Mouse (Mus musculus): ENCODE data around the gene Ddx49.

Gene Ddx49

GRCm38 (mm10) chr8:70330741-70331364, 28.6 kb upstream of the Ddx49 start:
- ChIA-PET CTCF (interaction anchor here (0.5 to 3.8 kb wide), 41 partner anchors 8 to 487 kb away, joined by 3 to 29 read pairs (median 4); partner anchors contain the start of genes Upf1 (in 2 of the 4), Cers1 (in 1 of the 4), Homer3 (in 1 of the 4) and Rex1bd (in 1 of the 4)), POLR2A (interaction anchor here (0.6 to 3.9 kb wide), 46 partner anchors 8 to 489 kb away, joined by 3 to 26 read pairs (median 4); partner anchors contain the start of genes Upf1 (in 3 of the 4), Slc25a42 (in 2 of the 4), Cers1 (in 1 of the 4) and Cope (in 1 of the 4))

- ChIA-PET POLR2A (interaction anchor here (0.5 to 3.9 kb wide), 44 partner anchors 8 to 368 kb away, joined by 3 to 26 read pairs (median 4); partner anchors contain the start of genes Upf1 (in 3 of the 4), Cope (in 2 of the 4), Ddx49 (in 2 of the 4) and Slc25a42 (in 2 of the 4)), CTCF (interaction anchor here (0.5 to 3.8 kb wide), 29 partner anchors 8 to 488 kb away, joined by 3 to 29 read pairs (median 4); partner anchors contain the start of genes Upf1 (in 2 of the 4) and Homer3 (in 1 of the 4))
Measured at GRCm38 (mm10) chr8:70329835-70330740, 27.8 kb upstream of the Ddx49 start.

- ChIA-PET POLR2A (interaction anchor here in 3 of 4 experiments (0.5 to 3.9 kb wide), 14 partner anchors 9 to 328 kb away, joined by 3 to 18 read pairs (median 4); partner anchors contain the start of genes Cope (in 1 of the 3) and Ddx49 (in 1 of the 3)), CTCF (interaction anchor here in 3 of 4 experiments (0.6 to 2.4 kb wide), 9 partner anchors 9 to 98 kb away, joined by 3 to 6 read pairs (median 3); partner anchors contain the start of gene Upf1 (in 1 of the 3))
Measured at GRCm38 (mm10) chr8:70329124-70329834, 27.0 kb upstream of the Ddx49 start, which contains the start of gene Gdf1. Gene Gdf1, plus strand, starts transcription at chr8:70329817.

- POLR2A ChIA-PET, result interaction anchor here in 2 of 4 experiments (1.1 to 2.8 kb wide), 4 partner anchors 16 to 39 kb away, joined by 3 to 12 read pairs (median 4); no protein-coding TSS in a partner anchor
- CTCF ChIA-PET, result interaction anchor here in 2 of 4 experiments (0.6 to 1.9 kb wide), 3 partner anchors 18 to 376 kb away, joined by 3 to 4 read pairs (median 3); no protein-coding TSS in a partner anchor
Measured at GRCm38 (mm10) chr8:70327512-70327911, 25.2 kb upstream of the Ddx49 start.

- POLR2A ChIA-PET, result interaction anchor here in 1 of 4 experiments (1.0 to 2.0 kb wide), 2 partner anchors 30 to 238 kb away, joined by 4 read pairs; no protein-coding TSS in a partner anchor
- CTCF ChIA-PET, result interaction anchor here in 1 of 4 experiments (0.9 kb wide), 1 partner anchor 20 kb away, joined by 3 read pairs; no protein-coding TSS in a partner anchor
Measured at GRCm38 (mm10) chr8:70323716-70324115, 21.4 kb upstream of the Ddx49 start.

GRCm38 (mm10) chr8:70317872-70318271, 15.6 kb upstream of the Ddx49 start:
- POLR2A ChIA-PET, result interaction anchor here (0.5 to 2.9 kb wide), 13 partner anchors 8 to 303 kb away, joined by 3 to 20 read pairs (median 3); partner anchors contain the start of genes Gdf1 (in 1 of the 4), Homer3 (in 1 of the 4) and Upf1 (in 1 of the 4)
- CTCF ChIA-PET, result interaction anchor here (0.5 to 2.2 kb wide), 11 partner anchors 8 to 359 kb away, joined by 3 to 12 read pairs (median 3); partner anchors contain the start of gene Upf1 (in 1 of the 4)

- ChIA-PET CTCF (interaction anchor here (0.6 to 2.2 kb wide), 17 partner anchors 8 to 426 kb away, joined by 3 to 12 read pairs (median 3); partner anchors contain the start of genes Fkbp8 (in 1 of the 4), Homer3 (in 1 of the 4), Kxd1 (in 1 of the 4) and Upf1 (in 1 of the 4)), POLR2A (interaction anchor here (0.5 to 2.9 kb wide), 30 partner anchors 8 to 381 kb away, joined by 3 to 20 read pairs (median 4); partner anchors contain the start of genes Cope (in 2 of the 4), Ddx49 (in 2 of the 4), Upf1 (in 2 of the 4) and Ell (in 1 of the 4))
Measured at GRCm38 (mm10) chr8:70316511-70317504, 14.5 kb upstream of the Ddx49 start.

GRCm38 (mm10) chr8:70315624-70316510, 13.6 kb upstream of the Ddx49 start, which contains the start of gene Cers1:
Gene Cers1, plus strand, starts transcription at chr8:70315775.
- POLR2A ChIA-PET, result interaction anchor here (0.5 to 2.9 kb wide), 30 partner anchors 13 to 385 kb away, joined by 3 to 18 read pairs (median 4); partner anchors contain the start of genes Cope (in 2 of the 4), Ddx49 (in 2 of the 4), Upf1 (in 2 of the 4) and Ell (in 1 of the 4)
- CTCF ChIA-PET, result interaction anchor here (0.5 to 2.2 kb wide), 9 partner anchors 15 to 285 kb away, joined by 3 to 12 read pairs (median 3); partner anchors contain the start of genes Fkbp8 (in 1 of the 4), Homer3 (in 1 of the 4) and Kxd1 (in 1 of the 4)

- ChIA-PET CTCF (interaction anchor here in 1 of 4 experiments (0.6 kb wide), 1 partner anchor 72 kb away, joined by 3 read pairs; no protein-coding TSS in a partner anchor), POLR2A (interaction anchor here in 2 of 4 experiments (1.1 to 1.6 kb wide), 5 partner anchors 8 to 21 kb away, joined by 3 to 6 read pairs (median 3); partner anchors contain the start of gene Gdf1 (in 1 of the 2))
Measured at GRCm38 (mm10) chr8:70313399-70313798, 11.1 kb upstream of the Ddx49 start.

- ChIA-PET CTCF (interaction anchor here (0.7 to 2.3 kb wide), 17 partner anchors 9 to 280 kb away, joined by 3 to 10 read pairs (median 4); partner anchors contain the start of gene Homer3 (in 1 of the 4)), POLR2A (interaction anchor here in 3 of 4 experiments (0.6 to 2.5 kb wide), 12 partner anchors 8 to 197 kb away, joined by 3 to 6 read pairs (median 4); partner anchors contain the start of genes Borcs8 (in 1 of the 3), Homer3 (in 1 of the 3), Mef2b (in 1 of the 3) and Rex1bd (in 1 of the 3))
Measured at GRCm38 (mm10) chr8:70309311-70309710, 7.0 kb upstream of the Ddx49 start.

GRCm38 (mm10) chr8:70302901-70303300, 612 bp upstream of the Ddx49 start:
- ChIA-PET CTCF (interaction anchor here in 1 of 4 experiments (1.1 kb wide), 1 partner anchor 20 kb away, joined by 3 read pairs; the partner anchor contains the start of gene Homer3), POLR2A (interaction anchor here (0.8 to 4.0 kb wide), 22 partner anchors 8 to 203 kb away, joined by 3 to 35 read pairs (median 4); partner anchors contain the start of genes Armc6 (in 1 of the 4), Gdf1 (in 1 of the 4), Homer3 (in 1 of the 4) and Sugp2 (in 1 of the 4))

- CTCF ChIA-PET, result interaction anchor here in 3 of 4 experiments (0.7 to 1.0 kb wide), 3 partner anchors 9 to 60 kb away, joined by 3 to 5 read pairs (median 3); no protein-coding TSS in a partner anchor
Measured at GRCm38 (mm10) chr8:70300881-70301280, 1.4 kb downstream of the Ddx49 start.

GRCm38 (mm10) chr8:70293988-70294405, 8.3 kb downstream of the Ddx49 start:
- ChIA-PET POLR2A (interaction anchor here (0.6 to 6.4 kb wide), 32 partner anchors 8 to 245 kb away, joined by 3 to 41 read pairs (median 5); partner anchors contain the start of genes Homer3 (in 3 of the 4), Cope (in 2 of the 4), Ddx49 (in 2 of the 4) and Tm6sf2 (in 2 of the 4)), CTCF (interaction anchor here in 3 of 4 experiments (0.6 to 1.5 kb wide), 7 partner anchors 16 to 50 kb away, joined by 3 to 7 read pairs (median 4); no protein-coding TSS in a partner anchor)

More at GRCm38 (mm10) chr8:70300881-70301280, 1.4 kb downstream of the Ddx49 start:
- POLR2A ChIA-PET, result interaction anchor here in 2 of 4 experiments (0.8 to 1.7 kb wide), 4 partner anchors 9 to 88 kb away, joined by 3 to 7 read pairs (median 3); partner anchors contain the start of gene Slc25a42 (in 1 of the 2)
